Mouse (Mus musculus): ENCODE measurements at regions not wholly inside any gene's neighbourhood (a gene's known extent, or its start where the extent isn't known, plus 50 kb on each side); places are given as distances from the start of the nearest gene placed in this dataset.
"Not testable (repeated sequence)": the region's sequence is repeated elsewhere in the genome, so short reads cannot be mapped to it uniquely, and the experiment has no call there.

- H3K9me3 ChIP-seq (replicated peaks; ENCODE audit: control insufficient read depth, low read length): no peaks in the 10 kb centered on the region
- H3K36me3 ChIP-seq (ENCODE audit: control insufficient read depth, insufficient read depth, low read length): no peaks in the 10 kb centered on the region
- no peaks in the 10 kb centered on the region for H3K4me1 ChIP-seq (ENCODE audit: control insufficient read depth, insufficient read depth, low read length)
- no peak overlapping the region for H3K9ac ChIP-seq (ENCODE audit: low read length)
- no peak for ATAC-seq (ENCODE audit: insufficient read depth, low FRiP score)
- WGBS: 74% methylated on average over 2 of the region's 2 CpGs
- no peak overlapping the region for H3K4me2 ChIP-seq (ENCODE audit: low read depth, low read length)
- no peak overlapping the region for H3K27ac ChIP-seq (ENCODE audit: low read length)
- no peak overlapping the region for H3K4me3 ChIP-seq (replicated peaks; ENCODE audit: low read length)
- no peaks in the 10 kb centered on the region for H3K27me3 ChIP-seq (ENCODE audit: control insufficient read depth, insufficient read depth, low read length)
Observed at GRCm38 (mm10) chr19:35143781-35144180, 221.6 kb downstream of the Kif20b start.

GRCm38 (mm10) chr19:35149476-35149875, 227.3 kb downstream of the Kif20b start:
- not testable (repeated sequence) for H3K9me3 ChIP-seq (replicated peaks; ENCODE audit: control insufficient read depth, low read length); H3K4me3 ChIP-seq (replicated peaks; ENCODE audit: low read length); H3K27ac ChIP-seq (ENCODE audit: low read length); ATAC-seq (ENCODE audit: insufficient read depth, low FRiP score); H3K27me3 ChIP-seq (ENCODE audit: control insufficient read depth, insufficient read depth, low read length); H3K4me1 ChIP-seq (ENCODE audit: control insufficient read depth, insufficient read depth, low read length); H3K36me3 ChIP-seq (ENCODE audit: control insufficient read depth, insufficient read depth, low read length); H3K9ac ChIP-seq (ENCODE audit: low read length); H3K4me2 ChIP-seq (ENCODE audit: low read depth, low read length)
- WGBS: 74% methylated on average over 2 of the region's 2 CpGs

DNA sequence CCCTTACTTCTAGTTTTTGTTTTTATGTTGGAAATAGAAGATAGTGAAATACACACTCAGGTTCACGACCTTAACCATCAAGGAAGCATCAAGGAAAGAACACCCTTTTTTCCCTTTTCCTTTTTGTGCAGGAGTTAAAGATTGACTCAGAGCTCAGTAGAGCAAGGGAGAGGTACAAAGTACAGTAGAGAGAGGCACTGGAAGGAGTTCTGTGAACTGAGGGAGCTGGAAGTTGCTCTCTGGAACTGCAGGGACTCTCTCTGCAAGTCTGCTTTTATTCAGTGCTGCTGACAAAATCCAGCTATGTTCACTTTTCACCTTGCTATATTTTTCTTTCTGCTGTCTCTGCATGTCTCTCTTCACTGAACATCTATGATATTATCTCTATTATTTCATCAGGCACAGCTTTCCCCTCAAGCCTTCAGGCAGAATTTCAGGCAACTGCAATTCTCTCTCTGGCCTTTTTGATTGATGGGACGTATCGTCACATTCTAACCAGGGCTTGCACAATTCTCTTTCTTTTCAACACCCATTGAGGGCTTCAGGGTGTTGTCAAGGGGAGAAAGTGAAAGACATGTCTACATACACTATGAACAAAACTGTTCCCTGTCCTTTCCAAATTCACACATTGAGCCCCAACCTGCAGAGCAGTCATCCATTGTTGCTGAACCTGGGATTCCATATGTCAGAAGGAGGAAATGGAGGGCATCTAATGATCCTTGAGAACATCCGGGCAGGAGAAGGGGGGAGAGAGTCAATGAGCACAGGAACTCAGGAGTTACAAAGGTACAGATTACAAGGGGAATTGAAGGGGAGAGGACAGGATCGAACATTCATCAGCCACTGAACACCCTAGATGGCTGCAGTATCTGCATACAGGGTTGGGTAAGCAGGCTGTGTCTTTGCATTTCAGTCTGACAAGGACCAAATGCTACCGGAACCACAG, 228.9 kb downstream of the Kif20b start:
- Histone ChIP-seq H3K4me3 (replicated peaks; ENCODE audit: low read length) (no peak overlapping the region), H3K9ac (ENCODE audit: low read length) (no peak overlapping the region), H3K36me3 (ENCODE audit: control insufficient read depth, insufficient read depth, low read length) (no peaks in the 10 kb centered on the region), H3K27me3 (ENCODE audit: control insufficient read depth, insufficient read depth, low read length) (no peaks in the 10 kb centered on the region), H3K4me1 (ENCODE audit: control insufficient read depth, insufficient read depth, low read length) (no peaks in the 10 kb centered on the region), H3K27ac (ENCODE audit: low read length) (peak overlapping the region; percentile 2; the same call in 1 of the 2 replicates), H3K4me2 (ENCODE audit: low read depth, low read length) (no peak overlapping the region), H3K9me3 (replicated peaks; ENCODE audit: control insufficient read depth, low read length) (no peaks in the 10 kb centered on the region)
- 58% methylated on average over 6 of the region's 6 CpGs for WGBS
- ATAC-seq (ENCODE audit: insufficient read depth, low FRiP score): no peak

DNA sequence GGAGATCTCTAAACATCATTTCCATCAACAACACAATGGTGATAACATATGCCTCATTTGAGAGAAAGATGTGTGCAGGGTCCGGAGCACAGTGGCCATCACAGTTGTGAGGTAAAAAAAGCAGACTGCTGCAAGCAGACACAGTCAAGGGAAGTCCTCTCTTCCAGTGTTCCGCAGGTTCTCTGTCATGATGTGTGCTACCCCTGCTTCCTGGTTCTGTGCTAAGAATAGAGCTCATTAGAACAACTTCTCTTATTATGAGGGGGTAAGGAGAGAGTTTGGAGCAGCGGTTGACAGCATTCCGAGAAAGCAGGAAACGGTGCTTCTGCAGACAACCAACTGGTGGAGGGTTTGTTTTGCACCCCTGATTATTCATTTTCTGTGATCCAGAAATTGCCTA, 229.7 kb downstream of the Kif20b start:
- Histone ChIP-seq H3K9me3 (replicated peaks; ENCODE audit: control insufficient read depth, low read length) (no peaks in the 10 kb centered on the region), H3K27me3 (ENCODE audit: control insufficient read depth, insufficient read depth, low read length) (no peaks in the 10 kb centered on the region), H3K4me3 (replicated peaks; ENCODE audit: low read length) (no peak overlapping the region), H3K27ac (ENCODE audit: low read length) (no peak overlapping the region), H3K36me3 (ENCODE audit: control insufficient read depth, insufficient read depth, low read length) (no peaks in the 10 kb centered on the region), H3K9ac (ENCODE audit: low read length) (no peak overlapping the region), H3K4me2 (ENCODE audit: low read depth, low read length) (no peak overlapping the region), H3K4me1 (ENCODE audit: control insufficient read depth, insufficient read depth, low read length) (no peaks in the 10 kb centered on the region)
- no peak for ATAC-seq (ENCODE audit: insufficient read depth, low FRiP score)
- 53% methylated on average over 5 of the region's 5 CpGs for WGBS

- Histone ChIP-seq H3K4me1 (ENCODE audit: control insufficient read depth, insufficient read depth, low read length) (no peaks in the 10 kb centered on the region), H3K27ac (ENCODE audit: low read length) (no peak overlapping the region), H3K27me3 (ENCODE audit: control insufficient read depth, insufficient read depth, low read length) (no peaks in the 10 kb centered on the region), H3K36me3 (ENCODE audit: control insufficient read depth, insufficient read depth, low read length) (no peaks in the 10 kb centered on the region), H3K4me2 (ENCODE audit: low read depth, low read length) (no peak overlapping the region), H3K9ac (ENCODE audit: low read length) (no peak overlapping the region), H3K9me3 (replicated peaks; ENCODE audit: control insufficient read depth, low read length) (no peaks in the 10 kb centered on the region), H3K4me3 (replicated peaks; ENCODE audit: low read length) (no peak overlapping the region)
- ATAC-seq (ENCODE audit: insufficient read depth, low FRiP score): no peak
- 75% methylated on average over 3 of the region's 3 CpGs for WGBS
Observed at GRCm38 (mm10) chr19:35157849-35158248, 235.7 kb downstream of the Kif20b start.

DNA sequence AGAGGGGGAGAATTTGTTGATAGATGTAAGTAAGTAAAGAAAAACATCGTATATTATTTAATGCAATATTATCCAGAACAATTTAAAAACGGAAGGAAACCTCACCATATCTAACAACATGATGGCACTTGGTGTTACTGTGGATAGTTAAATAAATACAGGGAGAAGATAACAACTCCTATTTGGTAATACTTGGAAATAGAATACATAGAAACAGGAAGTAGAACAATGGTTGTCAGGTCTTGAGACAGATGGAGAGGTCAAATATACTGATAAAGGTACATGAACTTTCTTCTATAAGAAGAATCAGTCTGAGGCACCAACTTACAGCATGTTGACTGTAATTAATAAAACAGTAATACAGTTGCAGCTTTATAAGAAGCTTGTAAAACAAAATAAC, 242.6 kb downstream of the Kif20b start:
- H3K4me1 ChIP-seq (ENCODE audit: control insufficient read depth, insufficient read depth, low read length): no peaks in the 10 kb centered on the region
- 75% methylated on average over 2 of the region's 2 CpGs for WGBS
- H3K9me3 ChIP-seq (replicated peaks; ENCODE audit: control insufficient read depth, low read length): no peaks in the 10 kb centered on the region
- H3K4me2 ChIP-seq (ENCODE audit: low read depth, low read length): no peak overlapping the region
- no peak for ATAC-seq (ENCODE audit: insufficient read depth, low FRiP score)
- no peak overlapping the region for H3K4me3 ChIP-seq (replicated peaks; ENCODE audit: low read length)
- H3K36me3 ChIP-seq (ENCODE audit: control insufficient read depth, insufficient read depth, low read length): no peaks in the 10 kb centered on the region
- H3K27ac ChIP-seq (ENCODE audit: low read length): no peak overlapping the region
- no peaks in the 10 kb centered on the region for H3K27me3 ChIP-seq (ENCODE audit: control insufficient read depth, insufficient read depth, low read length)
- H3K9ac ChIP-seq (ENCODE audit: low read length): no peak overlapping the region

DNA sequence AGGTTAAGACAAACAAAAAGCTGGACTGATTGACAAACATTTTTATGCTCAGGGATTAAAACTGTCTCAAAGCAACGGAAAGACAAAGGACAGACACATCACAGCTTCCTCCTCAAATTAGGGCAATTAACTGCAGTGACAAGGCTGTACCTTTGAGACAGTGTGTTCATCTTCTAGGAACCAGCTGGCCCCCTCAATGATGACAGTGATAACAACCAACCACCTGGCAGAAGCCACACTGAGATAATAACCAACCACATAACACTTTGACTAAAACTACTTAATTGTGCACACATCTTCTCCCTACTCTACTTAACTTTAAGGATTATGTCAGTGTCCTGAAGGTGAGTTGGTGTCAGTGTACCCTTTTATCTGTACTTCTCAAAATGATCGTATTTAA, 248.4 kb downstream of the Kif20b start:
- Histone ChIP-seq H3K4me2 (ENCODE audit: low read depth, low read length) (no peak overlapping the region), H3K9me3 (replicated peaks; ENCODE audit: control insufficient read depth, low read length) (no peaks in the 10 kb centered on the region), H3K36me3 (ENCODE audit: control insufficient read depth, insufficient read depth, low read length) (no peaks in the 10 kb centered on the region), H3K4me1 (ENCODE audit: control insufficient read depth, insufficient read depth, low read length) (no peaks in the 10 kb centered on the region), H3K4me3 (replicated peaks; ENCODE audit: low read length) (no peak overlapping the region), H3K9ac (ENCODE audit: low read length) (no peak overlapping the region), H3K27me3 (ENCODE audit: control insufficient read depth, insufficient read depth, low read length) (no peaks in the 10 kb centered on the region), H3K27ac (ENCODE audit: low read length) (no peak overlapping the region)
- WGBS: 69% methylated on average over 2 of the region's 2 CpGs
- no peak for ATAC-seq (ENCODE audit: insufficient read depth, low FRiP score)

DNA sequence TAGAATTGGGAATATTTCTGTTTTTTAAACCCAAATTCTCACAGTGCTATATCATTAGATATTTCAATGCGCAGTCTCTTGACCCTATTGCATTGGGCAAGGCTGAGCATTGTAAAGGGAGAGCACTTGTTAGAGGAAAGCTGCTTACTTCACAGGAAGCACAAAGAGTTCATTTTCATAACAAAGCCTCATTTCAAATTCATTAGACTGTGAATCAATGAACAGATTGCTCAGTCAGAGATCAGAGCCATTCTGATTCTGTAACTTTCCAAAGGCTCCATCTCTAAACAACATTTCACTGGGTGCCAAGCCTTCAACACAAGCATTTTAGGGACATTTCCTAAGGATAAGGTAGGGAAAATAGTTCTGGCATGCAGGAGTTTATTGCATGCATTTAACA, 257.9 kb downstream of the Kif20b start:
- WGBS: 95% methylated on average over 1 of the region's 1 CpGs
- Histone ChIP-seq H3K27me3 (ENCODE audit: control insufficient read depth, insufficient read depth, low read length) (no peaks in the 10 kb centered on the region), H3K4me2 (ENCODE audit: low read depth, low read length) (no peak overlapping the region), H3K9me3 (replicated peaks; ENCODE audit: control insufficient read depth, low read length) (no peaks in the 10 kb centered on the region), H3K9ac (ENCODE audit: low read length) (no peak overlapping the region), H3K4me1 (ENCODE audit: control insufficient read depth, insufficient read depth, low read length) (no peaks in the 10 kb centered on the region), H3K4me3 (replicated peaks; ENCODE audit: low read length) (no peak overlapping the region), H3K36me3 (ENCODE audit: control insufficient read depth, insufficient read depth, low read length) (no peaks in the 10 kb centered on the region), H3K27ac (ENCODE audit: low read length) (no peak overlapping the region)
- ATAC-seq (ENCODE audit: insufficient read depth, low FRiP score): no peak

GRCm38 (mm10) chr19:35205557-35206239, 283.5 kb downstream of the Kif20b start:
- Histone ChIP-seq H3K9me3 (replicated peaks; ENCODE audit: control insufficient read depth, low read length) (no peaks in the 10 kb centered on the region), H3K4me1 (ENCODE audit: control insufficient read depth, insufficient read depth, low read length) (no peaks in the 10 kb centered on the region), H3K9ac (ENCODE audit: low read length) (no peak overlapping the region), H3K4me3 (replicated peaks; ENCODE audit: low read length) (no peak overlapping the region), H3K36me3 (ENCODE audit: control insufficient read depth, insufficient read depth, low read length) (no peaks in the 10 kb centered on the region), H3K27me3 (ENCODE audit: control insufficient read depth, insufficient read depth, low read length) (no peaks in the 10 kb centered on the region), H3K4me2 (ENCODE audit: low read depth, low read length) (no peak overlapping the region), H3K27ac (ENCODE audit: low read length) (no peak overlapping the region)
- WGBS: 71% methylated on average over 5 of the region's 5 CpGs
- ATAC-seq (ENCODE audit: insufficient read depth, low FRiP score): no peak
